Mouse (Mus musculus) liver, postnatal 0 days (tissue): ENCODE data around the gene C8a.

Experiments used
- CTCF ChIP-seq: sonication (generic); IDR thresholded peaks from 2 replicates; pipeline ENCODE4 v1.5.1; 2016; ENCODE audit warnings: antibody characterized with exemption, low read depth
- EP300 ChIP-seq: IDR thresholded peaks from 2 replicates; pipeline ENCODE4 v1.6.1; 2016; ENCODE audit warnings: antibody characterized with exemption, low read depth, mild to moderate bottlenecking

- TF ChIP-seq CTCF (no peak), EP300 (no peak)
Measured at GRCm38 (mm10) chr4:104905049-104905448, 28.9 kb upstream of the C8a start.
